Mouse (Mus musculus): ENCODE data around the gene Gm17783. TPM values are rescaled to one million over a fixed set of nuclear protein-coding genes. Genes with fewer than 3 reads are reported as not detected.
"Not testable (repeated sequence)": the region's sequence is repeated elsewhere in the genome, so short reads cannot be mapped to it uniquely, and the experiment has no call there.

Gm17783 gene
- polyA plus RNA-seq (2016; fragmentation: Nextera tagmentation; extraction: Ambion mirVana) = not detected in 2 replicates

- 86% methylated on average over 4 of the region's 4 CpGs for WGBS
- no peak within 1 kb of the TSS for H3K4me3 ChIP-seq
- H3K27me3 ChIP-seq (replicated peaks; ENCODE audit: low read depth, poor library complexity, severe bottlenecking) = no peaks in the 10 kb centered on the region
- no peaks in the 10 kb centered on the region for H3K36me3 ChIP-seq (replicated peaks)
- H3K27ac ChIP-seq (replicated peaks) = no peak within 1 kb of the TSS
- no peaks in the 10 kb centered on the region for H3K4me1 ChIP-seq
- DNase-seq (ENCODE audit: low spot score) = no peak
- H3K9me3 ChIP-seq = no peaks in the 10 kb centered on the region
Measured at GRCm38 (mm10) chr16:45531950-45532349, at the start of gene Gm17783. Gm17783 (minus strand) TSS chr16:45532050.

GRCm38 (mm10) chr16:45579883-45580282, 48.0 kb upstream of the Gm17783 start:
- Histone ChIP-seq H3K36me3 (replicated peaks) (no peaks in the 10 kb centered on the region), H3K4me1 (no peaks in the 10 kb centered on the region), H3K9me3 (no peaks in the 10 kb centered on the region), H3K27me3 (replicated peaks; ENCODE audit: low read depth, poor library complexity, severe bottlenecking) (no peaks in the 10 kb centered on the region), H3K4me3 (no peak overlapping the region), H3K27ac (replicated peaks) (no peak overlapping the region)
- 60% methylated on average over 12 of the region's 12 CpGs for WGBS
- no peak for DNase-seq (ENCODE audit: low spot score)

- WGBS = 90% methylated on average over 3 of the region's 3 CpGs
- no peaks in the 10 kb centered on the region for H3K36me3 ChIP-seq (replicated peaks)
- no peaks in the 10 kb centered on the region for H3K9me3 ChIP-seq
- no peak overlapping the region for H3K4me3 ChIP-seq
- no peaks in the 10 kb centered on the region for H3K4me1 ChIP-seq
- DNase-seq (ENCODE audit: low spot score) = no peak
- H3K27me3 ChIP-seq (replicated peaks; ENCODE audit: low read depth, poor library complexity, severe bottlenecking) = no peaks in the 10 kb centered on the region
- H3K27ac ChIP-seq (replicated peaks) = no peak overlapping the region
Measured at GRCm38 (mm10) chr16:45572307-45572706, 40.5 kb upstream of the Gm17783 start.

- DNase-seq (ENCODE audit: low spot score) = no peak
- H3K27me3 ChIP-seq (replicated peaks; ENCODE audit: low read depth, poor library complexity, severe bottlenecking) = no peaks in the 10 kb centered on the region
- H3K4me3 ChIP-seq = no peak overlapping the region
- no peaks in the 10 kb centered on the region for H3K4me1 ChIP-seq
- WGBS = 56% methylated on average over 3 of the region's 3 CpGs
- H3K27ac ChIP-seq (replicated peaks) = no peak overlapping the region
- H3K9me3 ChIP-seq = no peaks in the 10 kb centered on the region
- no peaks in the 10 kb centered on the region for H3K36me3 ChIP-seq (replicated peaks)
Measured at GRCm38 (mm10) chr16:45561747-45562146, 29.9 kb upstream of the Gm17783 start.

- H3K27ac ChIP-seq (replicated peaks) = no peak overlapping the region
- H3K27me3 ChIP-seq (replicated peaks; ENCODE audit: low read depth, poor library complexity, severe bottlenecking) = no peaks in the 10 kb centered on the region
- DNase-seq (ENCODE audit: low spot score) = no peak
- H3K36me3 ChIP-seq (replicated peaks) = no peaks in the 10 kb centered on the region
- H3K4me1 ChIP-seq = no peaks in the 10 kb centered on the region
- H3K9me3 ChIP-seq = no peaks in the 10 kb centered on the region
- 87% methylated on average over 2 of the region's 2 CpGs for WGBS
- no peak overlapping the region for H3K4me3 ChIP-seq
Measured at GRCm38 (mm10) chr16:45551579-45551978, 19.7 kb upstream of the Gm17783 start.

- Histone ChIP-seq H3K9me3 (no peaks in the 10 kb centered on the region), H3K27me3 (replicated peaks; ENCODE audit: low read depth, poor library complexity, severe bottlenecking) (no peaks in the 10 kb centered on the region), H3K4me3 (no peak overlapping the region), H3K27ac (replicated peaks) (no peak overlapping the region), H3K36me3 (replicated peaks) (no peaks in the 10 kb centered on the region), H3K4me1 (no peaks in the 10 kb centered on the region)
- no peak for DNase-seq (ENCODE audit: low spot score)
Measured at GRCm38 (mm10) chr16:45547982-45548381, 16.1 kb upstream of the Gm17783 start.

GRCm38 (mm10) chr16:45544341-45544740, 12.5 kb upstream of the Gm17783 start:
- Histone ChIP-seq H3K9me3 (no peaks in the 10 kb centered on the region), H3K36me3 (replicated peaks) (no peaks in the 10 kb centered on the region), H3K27me3 (replicated peaks; ENCODE audit: low read depth, poor library complexity, severe bottlenecking) (no peaks in the 10 kb centered on the region), H3K4me1 (no peaks in the 10 kb centered on the region), H3K27ac (replicated peaks) (no peak overlapping the region), H3K4me3 (no peak overlapping the region)
- WGBS = 76% methylated on average over 3 of the region's 3 CpGs
- DNase-seq (ENCODE audit: low spot score) = no peak

- Histone ChIP-seq H3K4me3 (no peak overlapping the region), H3K27me3 (replicated peaks; ENCODE audit: low read depth, poor library complexity, severe bottlenecking) (no peaks in the 10 kb centered on the region), H3K36me3 (replicated peaks) (no peaks in the 10 kb centered on the region), H3K9me3 (no peaks in the 10 kb centered on the region), H3K4me1 (no peaks in the 10 kb centered on the region), H3K27ac (replicated peaks) (no peak overlapping the region)
- DNase-seq (ENCODE audit: low spot score) = no peak
Measured at GRCm38 (mm10) chr16:45542108-45542507, 10.3 kb upstream of the Gm17783 start.

GRCm38 (mm10) chr16:45538342-45538741, 6.5 kb upstream of the Gm17783 start:
- not testable (repeated sequence) for DNase-seq (ENCODE audit: low spot score); H3K4me3 ChIP-seq; H3K4me1 ChIP-seq; H3K27me3 ChIP-seq (replicated peaks; ENCODE audit: low read depth, poor library complexity, severe bottlenecking); H3K27ac ChIP-seq (replicated peaks); H3K9me3 ChIP-seq; H3K36me3 ChIP-seq (replicated peaks)
- WGBS = 67% methylated on average over 1 of the region's 1 CpGs

- no peak within 1 kb of the TSS for H3K4me3 ChIP-seq
- 92% methylated on average over 5 of the region's 5 CpGs for WGBS
- H3K4me1 ChIP-seq = no peaks in the 10 kb centered on the region
- DNase-seq (ENCODE audit: low spot score) = no peak
- no peaks in the 10 kb centered on the region for H3K27me3 ChIP-seq (replicated peaks; ENCODE audit: low read depth, poor library complexity, severe bottlenecking)
- H3K9me3 ChIP-seq = no peaks in the 10 kb centered on the region
- no peak within 1 kb of the TSS for H3K27ac ChIP-seq (replicated peaks)
- no peaks in the 10 kb centered on the region for H3K36me3 ChIP-seq (replicated peaks)
Measured at GRCm38 (mm10) chr16:45535009-45535408, 3.2 kb upstream of the Gm17783 start, which contains the start of gene Slc9c1. Slc9c1 (plus strand) TSS chr16:45535309.

GRCm38 (mm10) chr16:45525551-45525950, 6.3 kb downstream of the Gm17783 start:
- H3K4me3 ChIP-seq = no peak overlapping the region
- H3K9me3 ChIP-seq = no peaks in the 10 kb centered on the region
- no peaks in the 10 kb centered on the region for H3K4me1 ChIP-seq
- no peaks in the 10 kb centered on the region for H3K36me3 ChIP-seq (replicated peaks)
- DNase-seq (ENCODE audit: low spot score) = no peak
- WGBS = 80% methylated on average over 5 of the region's 5 CpGs
- no peak overlapping the region for H3K27ac ChIP-seq (replicated peaks)
- H3K27me3 ChIP-seq (replicated peaks; ENCODE audit: low read depth, poor library complexity, severe bottlenecking) = no peaks in the 10 kb centered on the region

- 78% methylated on average over 1 of the region's 1 CpGs for WGBS
- no peaks in the 10 kb centered on the region for H3K9me3 ChIP-seq
- H3K4me1 ChIP-seq = no peaks in the 10 kb centered on the region
- no peak overlapping the region for H3K27ac ChIP-seq (replicated peaks)
- no peaks in the 10 kb centered on the region for H3K36me3 ChIP-seq (replicated peaks)
- H3K4me3 ChIP-seq = no peak overlapping the region
- no peaks in the 10 kb centered on the region for H3K27me3 ChIP-seq (replicated peaks; ENCODE audit: low read depth, poor library complexity, severe bottlenecking)
- no peak for DNase-seq (ENCODE audit: low spot score)
Measured at GRCm38 (mm10) chr16:45495326-45495725, 36.5 kb downstream of the Gm17783 start.

- Histone ChIP-seq H3K27ac (replicated peaks) (no peak within 1 kb of the TSS), H3K4me3 (no peak within 1 kb of the TSS), H3K4me1 (no peaks in the 10 kb centered on the region), H3K9me3 (no peaks in the 10 kb centered on the region), H3K36me3 (replicated peaks) (no peaks in the 10 kb centered on the region), H3K27me3 (replicated peaks; ENCODE audit: low read depth, poor library complexity, severe bottlenecking) (no peaks in the 10 kb centered on the region)
- DNase-seq (ENCODE audit: low spot score) = no peak
- WGBS = 83% methylated on average over 5 of the region's 5 CpGs
Measured at GRCm38 (mm10) chr16:45492927-45493326, 38.9 kb downstream of the Gm17783 start, which contains the start of gene Gm609. Gm609 (minus strand) TSS chr16:45492969.

- Histone ChIP-seq H3K36me3 (replicated peaks) (no peaks in the 10 kb centered on the region), H3K27me3 (replicated peaks; ENCODE audit: low read depth, poor library complexity, severe bottlenecking) (no peaks in the 10 kb centered on the region), H3K27ac (replicated peaks) (no peak overlapping the region), H3K4me1 (no peaks in the 10 kb centered on the region), H3K4me3 (no peak overlapping the region), H3K9me3 (no peaks in the 10 kb centered on the region)
- no peak for DNase-seq (ENCODE audit: low spot score)
Measured at GRCm38 (mm10) chr16:45476991-45477390, 54.9 kb downstream of the Gm17783 start.

Measured in embryonic facial prominence, embryonic 10.5 days (tissue).